25 mouse cellular contexts compared by ENCODE assay signal in the genomic region with DNA sequence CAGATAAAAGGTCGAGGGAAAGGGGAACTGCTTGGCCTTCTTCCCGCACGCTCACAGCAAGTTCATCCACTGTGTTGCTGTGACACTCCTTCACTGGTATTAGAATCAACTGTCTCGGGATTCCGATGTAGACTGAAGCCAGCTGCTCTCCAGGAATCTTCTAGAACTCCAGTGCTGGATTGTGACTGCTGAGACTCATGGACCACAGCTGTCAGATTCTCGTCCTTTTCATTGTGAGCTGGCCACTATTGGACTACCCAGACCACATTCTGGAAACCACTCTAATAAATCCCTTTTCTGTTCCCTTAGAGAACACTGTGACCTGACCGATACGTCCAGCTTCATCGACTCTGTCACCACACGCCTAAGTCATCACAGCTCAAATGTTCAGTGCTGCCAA. TPM values are rescaled to one million over a fixed set of nuclear protein-coding genes. Genes with fewer than 3 reads are reported as not detected.
DNase-seq lines count a peak whose midpoint lies in the region; ATAC-seq lines count a peak whose summit lies in the region.
"Had no signal": no experiment of that assay in that cellular context is flagged by ENCODE, and none has a peak within 500 bp of the region (broad histone marks: within the 10 kb centered on the region; RNA-seq: fewer than 3 reads in every experiment).

No protein-coding gene starts in this region.

- 0 out of 2 replicates have a peak, but pooled peaks cover 8% of the 10 kb centered on the region for H3K4me1 ChIP-seq in heart, embryonic 12.5 days (replicated peaks)
- no peaks in the 10 kb centered on the region for H3K4me1 ChIP-seq in lung, embryonic 15.5 days
- H3K4me1 ChIP-seq: embryonic facial prominence, embryonic 10.5 days; hindbrain, embryonic 13.5 days had no signal

- DNase-seq in heart, adult 8-10 months (ENCODE audit: low spot score) = peak; percentile 39
- peak; percentile 46 for DNase-seq in lung, postnatal 14 days
- no peak for DNase-seq in adrenal gland, adult 8-10 months
- DNase-seq in thymus, postnatal 4 days = no peak
- DNase-seq: adrenal gland, adult 2 months; adrenal gland, postnatal 36 days; cerebellum, adult 2 months; cerebellum, postnatal 10 days; gastrocnemius, postnatal 36 days; heart, adult 2 months; heart, postnatal 14 days had no signal

- H3K27me3 ChIP-seq in heart, embryonic 12.5 days (replicated peaks) = no peaks in the 10 kb centered on the region
- H3K27me3 ChIP-seq in lung, embryonic 15.5 days = no peaks in the 10 kb centered on the region
- H3K27me3 ChIP-seq: hindbrain, embryonic 13.5 days; Patski had no signal

- no peak overlapping the region for H3K27ac ChIP-seq in heart, embryonic 12.5 days (ENCODE audit: poor library complexity, severe bottlenecking)
- H3K27ac ChIP-seq in lung, embryonic 15.5 days = no peak overlapping the region
- H3K27ac ChIP-seq: embryonic facial prominence, embryonic 10.5 days; heart, adult 2 months; hindbrain, embryonic 13.5 days; hindbrain, postnatal 0 days had no signal

- 0 out of 2 replicates have a peak, but pooled peaks cover 6% of the 10 kb centered on the region for H3K9me3 ChIP-seq in heart, embryonic 12.5 days (replicated peaks)
- no peaks in the 10 kb centered on the region for H3K9me3 ChIP-seq in lung, embryonic 15.5 days
- H3K9me3 ChIP-seq: embryonic facial prominence, embryonic 10.5 days had no signal

- no peak overlapping the region for H3K4me3 ChIP-seq in heart, embryonic 12.5 days
- H3K4me3 ChIP-seq in lung, embryonic 15.5 days = no peak overlapping the region
- H3K4me3 ChIP-seq: embryonic facial prominence, embryonic 10.5 days; heart, adult 2 months; hindbrain, embryonic 13.5 days had no signal

- H3K4me2 ChIP-seq in heart, embryonic 12.5 days = no peak overlapping the region
- H3K4me2 ChIP-seq in lung, embryonic 15.5 days = no peak overlapping the region
- H3K4me2 ChIP-seq: hindbrain, embryonic 13.5 days had no signal

- 77% methylated on average over 10 of the region's 10 CpGs for WGBS in heart, embryonic 12.5 days
- WGBS in lung, embryonic 15.5 days = 57% methylated on average over 10 of the region's 10 CpGs

- no peak overlapping the region for H3K9ac ChIP-seq in heart, embryonic 12.5 days
- H3K9ac ChIP-seq in lung, embryonic 15.5 days = no peak overlapping the region
- H3K9ac ChIP-seq: hindbrain, embryonic 13.5 days had no signal

- no peak for ATAC-seq in heart, embryonic 12.5 days (ENCODE audit: insufficient number of reproducible peaks, low FRiP score)
- ATAC-seq in lung, embryonic 15.5 days (ENCODE audit: borderline replicate concordance, extremely low read depth, low FRiP score, low TSS enrichment) = peak; percentile 67; the same call in 1 of the 2 replicates
- no peak for ATAC-seq in activated CD4-positive, CD25-positive, alpha-beta regulatory T cell, adult 4 months
- ATAC-seq: forebrain, embryonic 14.5 days; hindbrain, postnatal 0 days; Patski had no signal

- no peaks in the 10 kb centered on the region for H3K36me3 ChIP-seq in heart, embryonic 12.5 days
- no peaks in the 10 kb centered on the region for H3K36me3 ChIP-seq in lung, embryonic 15.5 days
- H3K36me3 ChIP-seq: embryonic facial prominence, embryonic 10.5 days; hindbrain, embryonic 13.5 days had no signal

RNA-seq across cellular contexts. Expression of a gene that starts 28.0 kb away (rescaled TPM):
- not detected for total RNA-seq in heart, adult 8-10 months (2022)
- polyA plus RNA-seq in heart, embryonic 12.5 days (2016; fragmentation: Nextera tagmentation; extraction: Ambion mirVana) = not detected in 2 replicates
- polyA plus RNA-seq in lung, embryonic 15.5 days (2015; fragmentation: Nextera tagmentation; extraction: Ambion mirVana) = 0.09 TPM in 1 of 2 replicates, not detected in the other
- not detected for polyA plus RNA-seq in activated CD4-positive, CD25-positive, alpha-beta regulatory T cell, adult 4 months (2017; shearing (Covaris generic))
- total RNA-seq in adrenal gland, adult 8-10 months (2022) = not detected
- total RNA-seq: adrenal gland, adult 2 months; adrenal gland, postnatal 36 days; gastrocnemius, adult 8-10 months; gastrocnemius, postnatal 36 days; heart, adult 2 months; heart, postnatal 14 days; hematopoietic stem cell, adult 5-6 weeks; hindbrain, postnatal 0 days; MEL had no signal
- polyA plus RNA-seq: adrenal gland, adult 2 months; C2C12; embryonic facial prominence, embryonic 10.5 days; embryonic facial prominence, embryonic 14.5 days; forebrain, embryonic 14.5 days; heart, adult 2 months; heart, embryonic 14.5 days; hindbrain, embryonic 13.5 days; Patski had no signal

RNA-seq across cellular contexts. Expression of a gene that starts 29.4 kb away (rescaled TPM):
- total RNA-seq in heart, adult 8-10 months (2022) = 1 to 10 TPM; 3.5 to 8.8 (median 4.3) TPM
- 0.93 and 1.4 TPM in 2 replicates for polyA plus RNA-seq in heart, embryonic 12.5 days (2016; fragmentation: Nextera tagmentation; extraction: Ambion mirVana)
- polyA plus RNA-seq in lung, embryonic 15.5 days (2015; fragmentation: Nextera tagmentation; extraction: Ambion mirVana) = 18.8 and 19.5 TPM in 2 replicates
- polyA plus RNA-seq in activated CD4-positive, CD25-positive, alpha-beta regulatory T cell, adult 4 months (2017; shearing (Covaris generic)) = under 1 TPM in 1 of 2 experiments, not detected in 1; 0.38 TPM
- total RNA-seq in adrenal gland, adult 8-10 months (2022) = under 1 TPM in 3 of 4 experiments, not detected in 1; 0.40 to 0.80 (median 0.55) TPM
- total RNA-seq: hindbrain, postnatal 0 days; MEL had no signal
- polyA plus RNA-seq: cerebellum, adult 2 months; embryonic facial prominence, embryonic 10.5 days; forebrain, embryonic 14.5 days; hindbrain, embryonic 13.5 days; hindbrain, postnatal 0 days had no signal

Comparison
In these comparisons a context has a peak if more than half of its experiments do, and no peak if none do; other contexts are left out.
1. DNase-seq: peak in heart, adult 8-10 months (single experiment) and lung, postnatal 14 days (single experiment); none in adrenal gland, adult 8-10 months (single experiment) and thymus, postnatal 4 days (single experiment).